Mouse (Mus musculus) hindbrain, embryonic 14.5 days (tissue): ENCODE data around the gene Tmem158. TPM values are rescaled to one million over a fixed set of nuclear protein-coding genes. Genes with fewer than 3 reads are reported as not detected.
A peak's percentile ranks its signal among the peaks of the same experiment; 100 is the strongest.

Experiments used
- ATAC-seq: fragments of 200-750 bp; cut with Nextera tagmentation; 2 replicates; pipeline ENCODE4 v1.8.0; 2017; ENCODE audit warnings: moderate number of reproducible peaks, mild to moderate bottlenecking, moderate TSS enrichment, moderate library complexity; ENCODE audit not compliant: low FRiP score
- DNase-seq: peaks from one replicate; pipeline ENCODE4 v3.0.0-alpha.2; 2015; ENCODE audit warnings: low spot score
- H3K27ac ChIP-seq: fragments of 300-500 bp; sonication (generic); 2 replicates; pipeline ENCODE4 v1.5.1; 2014; ENCODE audit warnings: mild to moderate bottlenecking, moderate library complexity
- H3K27me3 ChIP-seq: fragments of 300-500 bp; sonication (generic); 2 replicates; pipeline ENCODE4 v1.6.1; 2014; ENCODE audit warnings: mild to moderate bottlenecking, low read length, mixed read lengths; ENCODE audit not compliant: control insufficient read depth, insufficient read depth
- H3K36me3 ChIP-seq: fragments of 300-500 bp; sonication (generic); replicated peaks from 2 replicates; pipeline ENCODE4 v1.6.1; 2014; ENCODE audit not compliant: control insufficient read depth, insufficient read depth
- H3K4me1 ChIP-seq: fragments of 300-500 bp; sonication (generic); replicated peaks from 2 replicates; pipeline ENCODE4 v1.6.1; 2014; ENCODE audit warnings: antibody characterized with exemption, low read length, mixed read lengths; ENCODE audit not compliant: control insufficient read depth, insufficient read depth
- H3K4me2 ChIP-seq: fragments of 300-500 bp; sonication (generic); replicated peaks from 2 replicates; pipeline ENCODE4 v1.6.1; 2014; ENCODE audit warnings: mild to moderate bottlenecking, moderate library complexity
- H3K4me3 ChIP-seq: fragments of 300-500 bp; sonication (generic); replicated peaks from 2 replicates; pipeline ENCODE4 v1.5.1; 2014; ENCODE audit warnings: mild to moderate bottlenecking, low read length
- H3K9ac ChIP-seq: fragments of 300-500 bp; sonication (generic); 2 replicates; pipeline ENCODE4 v1.6.1; 2014
- H3K9me3 ChIP-seq: fragments of 300-500 bp; sonication (generic); 2 replicates; pipeline ENCODE4 v1.6.1; 2016; ENCODE audit warnings: low read length; ENCODE audit not compliant: control insufficient read depth
- WGBS: fragments of 180-500 bp; shearing (Covaris S2); extraction: QIAGEN DNeasy Blood & Tissue Kit; methylation state at CpG from one replicate; pipeline ENCODE4 v1.1.7; 2014; 5-methylcytosine and 5-hydroxymethylcytosine counted together
- polyA plus RNA-seq: library from polyadenylated mRNA; unstranded; fragments of >200 nt; fragmentation: Nextera tagmentation; extraction: Ambion mirVana; gene quantifications from 2 replicates; pipeline ENCODE4 v1.2.1, GENCODE M21; 2014

The Tmem158 gene
- polyA plus RNA-seq, 1 experiment from 2014 or later, result 35.2 TPM

- Histone ChIP-seq H3K36me3 (no peaks in the 10 kb centered on the region), H3K27me3 (no peaks in the 10 kb centered on the region)
- WGBS, result 100% methylated on average over 5 of the region's 5 CpGs
These were observed 20.3 kb downstream of the Tmem158 start for GRCm38 (mm10) chr9:123240271-123240670.

GRCm38 (mm10) chr9:123239651-123240050 lies 20.9 kb downstream of the Tmem158 start:
- Histone ChIP-seq H3K27ac (no peak overlapping the region), H3K9ac (no peak overlapping the region), H3K4me3 (no peak overlapping the region), H3K27me3 (no peaks in the 10 kb centered on the region), H3K4me2 (no peak overlapping the region), H3K36me3 (no peaks in the 10 kb centered on the region), H3K9me3 (no peaks in the 10 kb centered on the region), H3K4me1 (no peaks in the 10 kb centered on the region)
- ATAC-seq, result no peak
- WGBS, result 80% methylated on average over 2 of the region's 2 CpGs
- no peak for DNase-seq

More at GRCm38 (mm10) chr9:123240271-123240670, 20.3 kb downstream of the Tmem158 start:
- Histone ChIP-seq H3K27ac (no peak overlapping the region), H3K4me3 (no peak overlapping the region), H3K4me1 (no peaks in the 10 kb centered on the region), H3K9ac (no peak overlapping the region), H3K9me3 (no peaks in the 10 kb centered on the region), H3K4me2 (no peak overlapping the region)
- DNase-seq (no peak), ATAC-seq (no peak)

GRCm38 (mm10) chr9:123238256-123239045 lies 22.1 kb downstream of the Tmem158 start:
- no peak overlapping the region for H3K27ac ChIP-seq
- 28% methylated on average over 4 of the region's 4 CpGs for WGBS
- H3K9ac ChIP-seq, result no peak overlapping the region
- H3K4me1 ChIP-seq, result no peaks in the 10 kb centered on the region
- H3K27me3 ChIP-seq, result no peaks in the 10 kb centered on the region
- H3K4me3 ChIP-seq, result no peak overlapping the region
- H3K36me3 ChIP-seq, result no peaks in the 10 kb centered on the region
- ATAC-seq (no peak), DNase-seq (peak; percentile 29)
- H3K4me2 ChIP-seq, result no peak overlapping the region
- H3K9me3 ChIP-seq, result no peaks in the 10 kb centered on the region

- H3K36me3 ChIP-seq, result no peaks in the 10 kb centered on the region
- H3K9ac ChIP-seq, result no peak overlapping the region
- no peak overlapping the region for H3K4me2 ChIP-seq
- H3K4me1 ChIP-seq, result no peaks in the 10 kb centered on the region
- DNase-seq (no peak), ATAC-seq (no peak)
- WGBS, result 33% methylated on average over 2 of the region's 2 CpGs
- H3K27ac ChIP-seq, result no peak overlapping the region
- no peak overlapping the region for H3K4me3 ChIP-seq
- no peaks in the 10 kb centered on the region for H3K27me3 ChIP-seq
- H3K9me3 ChIP-seq, result no peaks in the 10 kb centered on the region
These were observed 22.8 kb downstream of the Tmem158 start for GRCm38 (mm10) chr9:123237739-123238138.

GRCm38 (mm10) chr9:123235621-123236020 lies 24.9 kb downstream of the Tmem158 start:
- Histone ChIP-seq H3K9me3 (no peaks in the 10 kb centered on the region), H3K36me3 (no peaks in the 10 kb centered on the region), H3K27ac (no peak overlapping the region), H3K4me2 (no peak overlapping the region), H3K27me3 (no peaks in the 10 kb centered on the region), H3K4me1 (no peaks in the 10 kb centered on the region), H3K4me3 (no peak overlapping the region), H3K9ac (no peak overlapping the region)
- ATAC-seq (no peak), DNase-seq (no peak)
- 43% methylated on average over 3 of the region's 3 CpGs for WGBS

GRCm38 (mm10) chr9:123229826-123230225 lies 30.7 kb downstream of the Tmem158 start:
- no peaks in the 10 kb centered on the region for H3K36me3 ChIP-seq
- WGBS, result 68% methylated on average over 4 of the region's 4 CpGs
- no peak for DNase-seq
- H3K27ac ChIP-seq, result no peak overlapping the region
- no peak overlapping the region for H3K4me3 ChIP-seq
- ATAC-seq, result no peak
- no peak overlapping the region for H3K9ac ChIP-seq
- no peaks in the 10 kb centered on the region for H3K9me3 ChIP-seq
- no peaks in the 10 kb centered on the region for H3K27me3 ChIP-seq
- H3K4me1 ChIP-seq, result no peaks in the 10 kb centered on the region
- no peak overlapping the region for H3K4me2 ChIP-seq

- Histone ChIP-seq H3K4me1 (no peaks in the 10 kb centered on the region), H3K27ac (no peak overlapping the region), H3K9ac (no peak overlapping the region), H3K4me3 (no peak overlapping the region), H3K4me2 (no peak overlapping the region), H3K9me3 (no peaks in the 10 kb centered on the region), H3K27me3 (no peaks in the 10 kb centered on the region), H3K36me3 (no peaks in the 10 kb centered on the region)
- no peak for DNase-seq
- ATAC-seq, result no peak
These were observed 31.9 kb downstream of the Tmem158 start for GRCm38 (mm10) chr9:123228671-123229070.

- Histone ChIP-seq H3K9me3 (no peaks in the 10 kb centered on the region), H3K36me3 (no peaks in the 10 kb centered on the region), H3K4me1 (no peaks in the 10 kb centered on the region), H3K9ac (no peak overlapping the region), H3K27me3 (no peaks in the 10 kb centered on the region), H3K4me2 (no peak overlapping the region), H3K27ac (no peak overlapping the region), H3K4me3 (no peak overlapping the region)
- WGBS, result 87% methylated on average over 3 of the region's 3 CpGs
- DNase-seq (no peak), ATAC-seq (no peak)
These were observed 33.3 kb downstream of the Tmem158 start for GRCm38 (mm10) chr9:123227106-123227750.

- no peaks in the 10 kb centered on the region for H3K9me3 ChIP-seq
- H3K36me3 ChIP-seq, result no peaks in the 10 kb centered on the region
- no peak overlapping the region for H3K9ac ChIP-seq
- DNase-seq (no peak), ATAC-seq (no peak)
- H3K27ac ChIP-seq, result no peak overlapping the region
- H3K4me1 ChIP-seq, result no peaks in the 10 kb centered on the region
- no peak overlapping the region for H3K4me2 ChIP-seq
- WGBS, result 84% methylated on average over 2 of the region's 2 CpGs
- H3K27me3 ChIP-seq, result no peaks in the 10 kb centered on the region
- H3K4me3 ChIP-seq, result no peak overlapping the region
These were observed 35.6 kb downstream of the Tmem158 start for GRCm38 (mm10) chr9:123224863-123225431.
